Mouse (Mus musculus) brain, embryonic 14.5 days (tissue): Measurements from ENCODE around the gene Prr3. TPM values are rescaled to one million over a fixed set of nuclear protein-coding genes. Genes with fewer than 3 reads are reported as not detected.
"Not testable (repeated sequence)": the region's sequence is repeated elsewhere in the genome, so short reads cannot be mapped to it uniquely, and the experiment has no call there.

Experiments
- DNase-seq: peaks from one replicate; pipeline ENCODE4 v3.0.0-alpha.2; 2011; ENCODE audit warnings: low read depth
- CTCF ChIP-seq: fragments of 200-500 bp; IDR thresholded peaks from 2 replicates; pipeline ENCODE4 v1.5.1; 2012; ENCODE audit warnings: inconsistent platforms, mild to moderate bottlenecking, moderate library complexity, borderline replicate concordance; ENCODE audit not compliant: insufficient read depth, insufficient read length; ENCODE audit errors: extremely low read depth
- POLR2A ChIP-seq: fragments of 200-500 bp; IDR thresholded peaks from 2 replicates; pipeline ENCODE4 v1.6.1; 2012; ENCODE audit warnings: mild to moderate bottlenecking, inconsistent platforms, borderline replicate concordance; ENCODE audit not compliant: poor library complexity, insufficient read depth, insufficient read length, severe bottlenecking; ENCODE audit errors: extremely low read depth
- polyA plus RNA-seq: library from polyadenylated mRNA; depleted of rRNA; stranded (reverse); fragments of >200 nt; gene quantifications from 2 replicates; pipeline ENCODE4 v1.2.3, GENCODE M21; 2012

Gene Prr3
- polyA plus RNA-seq, 1 experiment, result 81.6 TPM

DNA sequence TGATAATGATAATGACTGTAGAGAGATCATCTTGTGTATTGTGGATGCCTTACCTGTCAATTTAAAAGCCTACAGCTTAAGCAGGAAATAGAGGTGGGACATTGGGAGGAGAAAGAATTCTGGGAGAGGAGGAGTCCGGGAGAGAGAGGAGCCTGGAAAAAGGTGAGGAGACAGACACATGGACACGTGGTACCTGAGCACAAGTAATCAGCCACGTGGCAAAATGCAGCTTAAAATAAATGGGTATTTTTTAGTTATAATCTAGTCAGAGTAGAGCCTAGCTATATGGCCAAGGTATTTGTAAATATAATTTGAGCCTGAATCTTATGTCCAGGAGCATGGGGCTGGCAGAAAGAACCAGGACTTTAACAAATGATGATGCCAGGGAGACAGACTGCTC is 39.5 kb upstream of the Prr3 start:
- DNase-seq, result no peak
- no peak for TF ChIP-seq CTCF
- TF ChIP-seq POLR2A, result no peak

DNA sequence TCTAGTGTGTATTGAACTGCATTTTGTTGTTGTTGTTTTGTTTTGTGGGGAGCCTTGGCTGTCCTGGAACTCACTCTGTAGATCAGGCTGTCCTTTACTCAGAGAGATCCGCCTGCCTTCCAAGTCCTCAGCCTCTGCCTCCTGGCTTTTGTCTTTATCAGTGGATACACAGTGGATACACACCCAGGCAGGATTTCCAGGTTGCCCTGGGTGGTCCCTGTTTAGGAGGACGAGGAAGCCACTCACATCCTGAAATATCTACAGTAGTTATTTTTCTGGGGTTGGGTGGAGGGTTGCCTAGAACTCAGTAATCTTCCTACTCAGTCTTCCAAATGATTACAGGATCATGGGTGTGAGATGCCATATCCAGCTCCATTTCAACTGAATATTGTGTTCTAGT is 38.9 kb upstream of the Prr3 start:
- DNase-seq, result no peak
- TF ChIP-seq POLR2A (no peak), CTCF (no peak)

DNA sequence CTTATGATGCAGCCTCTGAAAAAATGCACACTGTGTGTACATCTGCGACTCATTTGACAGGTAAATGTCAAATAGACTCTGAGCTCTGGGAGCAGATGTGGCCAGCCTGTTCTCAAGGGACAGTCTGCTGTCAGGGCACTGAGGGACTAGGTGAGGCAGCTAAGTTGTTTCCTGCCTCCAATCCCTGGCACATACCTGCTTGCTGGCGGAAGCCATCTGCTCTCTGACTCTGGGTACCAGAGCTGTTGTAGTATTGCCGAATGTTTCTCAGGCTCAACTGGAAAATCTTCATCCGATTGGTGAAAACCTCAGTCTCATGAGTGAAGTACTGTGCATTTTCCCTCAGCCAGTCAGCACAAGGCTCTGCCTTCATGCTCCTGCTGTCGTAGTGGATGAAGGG is 37.0 kb upstream of the Prr3 start:
- DNase-seq, result no peak
- TF ChIP-seq POLR2A, result no peak
- no peak for TF ChIP-seq CTCF

GRCm38 (mm10) chr17:36014977-36015376 is 34.9 kb upstream of the Prr3 start:
- no peak for DNase-seq
- TF ChIP-seq POLR2A (no peak), CTCF (no peak)

DNA sequence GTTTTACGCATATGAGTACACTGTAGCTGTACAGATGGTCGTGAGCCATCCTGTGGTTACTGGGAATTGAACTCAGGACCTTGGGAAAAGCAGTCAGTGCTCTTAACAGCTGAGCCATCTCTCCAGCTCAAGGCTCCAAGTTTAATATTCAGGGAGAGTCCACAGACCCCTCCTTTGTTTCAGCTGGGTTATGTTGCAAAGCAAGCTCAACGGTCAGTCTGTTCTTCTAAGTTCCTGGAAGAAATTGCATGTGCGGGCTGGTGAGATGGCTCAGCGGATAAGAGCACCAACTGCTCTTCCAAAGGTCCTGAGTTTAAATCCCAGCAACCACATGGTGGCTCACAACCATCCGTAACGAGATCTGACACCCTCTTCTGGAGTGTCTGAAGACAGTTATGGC is 24.4 kb upstream of the Prr3 start:
- not testable (repeated sequence) for DNase-seq

DNA sequence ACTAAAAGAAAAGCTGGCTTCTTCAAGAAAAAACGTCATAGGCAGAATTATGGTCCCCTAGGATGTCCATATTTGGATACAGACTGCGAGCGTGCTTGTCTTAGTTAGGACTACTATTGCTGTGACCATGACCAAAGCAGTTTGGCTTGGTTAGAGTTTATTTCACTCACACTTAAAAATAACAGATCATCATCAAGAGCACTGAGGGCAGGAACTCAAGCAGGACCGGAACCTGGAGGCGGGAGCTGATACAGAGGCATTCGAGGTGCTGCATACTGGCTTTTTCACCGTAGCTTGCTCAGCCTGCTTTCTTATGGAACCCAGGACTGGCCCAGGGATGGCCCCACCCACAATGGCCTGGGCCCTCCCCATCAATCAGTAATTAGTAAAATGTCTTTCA is 23.3 kb upstream of the Prr3 start:
- no peak for DNase-seq
- TF ChIP-seq CTCF, result no peak
- TF ChIP-seq POLR2A, result no peak

- TF ChIP-seq CTCF (no peak), POLR2A (no peak)
- no peak for DNase-seq
These were observed 21.9 kb upstream of the Prr3 start for GRCm38 (mm10) chr17:36001966-36002365.

DNA sequence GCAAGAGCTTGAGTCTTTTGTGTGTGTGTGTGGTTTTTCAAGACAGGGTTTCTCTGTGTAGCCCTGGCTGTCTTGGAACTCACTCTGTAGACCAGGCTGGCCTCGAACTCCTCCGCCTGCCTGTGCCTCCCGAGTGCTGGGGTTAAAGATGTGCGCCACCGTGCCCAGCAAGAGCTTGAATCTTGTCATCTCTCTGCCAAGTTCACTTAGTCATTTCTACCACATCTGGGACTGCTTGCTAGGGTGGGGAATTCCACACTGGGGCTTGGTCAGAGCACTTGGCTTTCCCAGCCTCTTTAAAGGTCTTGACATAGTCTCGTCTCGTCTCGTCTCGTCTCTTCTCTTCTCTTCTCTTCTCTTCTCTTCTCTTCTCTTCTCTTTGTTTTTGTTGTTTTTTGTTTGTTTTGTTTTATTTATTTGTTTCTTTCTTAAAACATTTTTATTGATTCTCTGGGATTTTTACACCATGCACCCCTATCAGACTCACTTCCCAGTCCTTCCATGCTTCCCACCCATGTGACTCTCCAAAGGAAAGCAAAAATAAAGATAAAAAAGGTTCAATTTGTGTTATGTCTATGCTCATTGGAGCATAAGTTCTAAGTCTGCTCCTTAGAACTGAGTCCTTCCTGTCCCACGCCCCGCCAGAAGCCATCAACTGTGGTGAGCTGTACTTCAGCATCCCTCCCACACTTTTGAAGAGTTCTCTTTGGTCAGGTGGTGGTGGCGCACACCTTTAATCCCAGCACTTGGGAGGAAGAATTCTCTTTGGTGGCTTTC is 21.3 kb upstream of the Prr3 start:
- DNase-seq, result no peak
- TF ChIP-seq CTCF (no peak), POLR2A (no peak)

DNA sequence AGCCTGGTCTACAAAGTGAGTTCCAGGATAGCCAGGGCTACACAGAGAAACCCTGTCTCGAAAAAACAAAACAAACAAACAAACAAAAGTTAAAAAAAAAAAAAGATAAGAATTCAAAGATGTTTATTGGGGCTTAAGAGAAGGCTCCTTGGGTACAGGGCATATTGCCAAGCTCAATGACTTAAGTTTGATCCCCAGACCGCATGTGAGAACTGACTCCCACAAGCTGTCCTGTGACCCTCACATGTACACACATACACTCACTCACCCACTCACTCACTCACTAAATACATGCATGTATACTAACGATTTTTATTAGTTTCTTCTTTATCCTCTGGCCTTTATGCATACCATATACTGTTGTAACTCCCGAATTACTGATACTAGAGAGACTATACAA is 20.3 kb upstream of the Prr3 start:
- DNase-seq, result no peak
- no peak for TF ChIP-seq CTCF

DNA sequence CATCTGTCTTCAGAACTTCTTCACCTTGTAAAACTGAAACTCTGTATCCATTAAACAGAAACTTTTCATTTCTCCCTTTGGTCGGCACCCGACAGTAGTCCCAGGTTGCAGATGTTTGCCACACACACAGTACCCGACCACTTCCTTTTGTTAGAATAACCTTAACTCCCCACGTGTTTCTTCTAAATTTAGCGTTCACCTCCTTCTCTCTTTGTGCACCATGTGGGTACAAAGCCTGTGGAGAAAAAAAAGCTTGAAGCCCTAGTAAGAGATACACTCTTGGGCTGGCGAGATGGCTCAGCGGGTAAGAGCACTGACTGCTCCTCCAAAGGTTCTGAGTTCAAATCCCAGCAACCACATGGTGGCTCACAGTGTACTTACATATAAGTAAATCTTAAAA is 19.3 kb upstream of the Prr3 start:
- no peak for DNase-seq
- TF ChIP-seq POLR2A (no peak), CTCF (no peak)

DNA sequence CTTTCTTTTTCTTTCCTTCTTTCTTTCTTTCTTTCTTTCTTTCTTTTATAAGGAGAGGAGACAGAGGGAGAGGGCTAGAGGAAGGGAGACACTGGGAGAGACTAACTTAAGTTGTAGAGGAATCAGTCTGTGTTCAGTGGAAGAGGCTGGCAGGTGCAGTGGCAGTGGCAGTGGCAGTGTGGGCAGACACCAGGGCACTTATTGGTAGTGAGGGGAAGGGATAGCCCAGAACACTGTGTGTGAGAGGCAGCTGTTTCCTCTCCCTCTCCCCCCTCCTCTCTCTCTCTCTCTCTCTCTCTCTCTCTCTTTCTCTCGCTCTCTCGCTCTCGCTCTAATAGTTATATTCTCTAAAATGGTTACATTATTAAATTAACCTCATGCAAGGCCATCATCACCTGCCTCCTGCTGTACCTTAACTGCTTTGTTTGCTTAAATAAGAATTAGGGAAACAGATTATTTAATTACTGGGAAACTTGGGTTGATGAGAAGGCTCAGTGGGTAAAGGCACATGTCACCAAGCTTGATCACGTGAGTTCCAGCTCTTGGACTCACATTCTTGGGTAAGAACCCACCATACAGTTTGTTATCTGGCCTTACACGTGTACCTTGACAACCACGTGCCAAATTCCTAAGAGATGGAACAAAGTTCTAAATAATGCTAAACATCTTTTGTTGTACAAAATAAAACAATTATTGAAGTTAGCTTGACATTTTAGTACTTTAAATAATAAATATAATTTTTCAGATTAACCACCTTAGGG is 18.7 kb upstream of the Prr3 start:
- TF ChIP-seq CTCF, result no peak
- DNase-seq, result no peak

- no peak for DNase-seq
- TF ChIP-seq CTCF (no peak), POLR2A (no peak)
These were observed 17.9 kb upstream of the Prr3 start for GRCm38 (mm10) chr17:35997713-35998510.

GRCm38 (mm10) chr17:35996949-35997348 is 16.9 kb upstream of the Prr3 start:
- no peak for TF ChIP-seq POLR2A
- TF ChIP-seq CTCF, result peak; percentile 92
- DNase-seq, result peak; percentile 96

- TF ChIP-seq POLR2A, result no peak
- TF ChIP-seq CTCF, result no peak
- DNase-seq, result peak; percentile 25
These were observed 14.8 kb upstream of the Prr3 start for GRCm38 (mm10) chr17:35994879-35995240.
